Mouse (Mus musculus): ENCODE data around the gene B4galt7. TPM values are rescaled to one million over a fixed set of nuclear protein-coding genes. Genes with fewer than 3 reads are reported as not detected.
A peak's percentile ranks its signal among the peaks of the same experiment; 100 is the strongest.
"Not testable (repeated sequence)": the region's sequence is repeated elsewhere in the genome, so short reads cannot be mapped to it uniquely, and the experiment has no call there.

B4galt7 gene
- 34.0 TPM in 2 replicates for polyA plus RNA-seq (2015; fragmentation: Nextera tagmentation; extraction: Ambion mirVana)

- Histone ChIP-seq H3K27ac (peak within 1 kb of the TSS; percentile 50; the same call in 1 of the 2 replicates), H3K27me3 (no peaks in the 10 kb centered on the region), H3K4me1 (peaks cover 16% of the 10 kb centered on the region), H3K9me3 (no peaks in the 10 kb centered on the region), H3K9ac (peak within 1 kb of the TSS; percentile 67), H3K4me3 (peak within 1 kb of the TSS; percentile 75), H3K36me3 (peaks cover 53% of the 10 kb centered on the region), H3K4me2 (peak within 1 kb of the TSS; percentile 63)
- ATAC-seq (ENCODE audit: insufficient number of reproducible peaks, low FRiP score, low TSS enrichment, low read depth): peak; percentile 82
- 8% methylated on average over 51 of the region's 51 CpGs for WGBS
Measured at GRCm38 (mm10) chr13:55599566-55600540, at the start of gene B4galt7. TSS of gene B4galt7 (plus strand) at chr13:55599896.

- H3K9me3 ChIP-seq: no peaks in the 10 kb centered on the region
- no peak overlapping the region for H3K27ac ChIP-seq
- ATAC-seq (ENCODE audit: insufficient number of reproducible peaks, low FRiP score, low TSS enrichment, low read depth): no peak
- WGBS: 89% methylated on average over 9 of the region's 9 CpGs
- no peak overlapping the region for H3K4me3 ChIP-seq
- H3K36me3 ChIP-seq: peaks cover 55% of the 10 kb centered on the region
- no peak overlapping the region for H3K9ac ChIP-seq
- H3K27me3 ChIP-seq: no peaks in the 10 kb centered on the region
- H3K4me1 ChIP-seq: no peaks in the 10 kb centered on the region
- H3K4me2 ChIP-seq: no peak overlapping the region
Measured at GRCm38 (mm10) chr13:55555921-55556320, 43.8 kb upstream of the B4galt7 start.

GRCm38 (mm10) chr13:55557499-55557898 lies 42.2 kb upstream of the B4galt7 start:
- H3K4me1 ChIP-seq: no peaks in the 10 kb centered on the region

GRCm38 (mm10) chr13:55563266-55563879 lies 36.3 kb upstream of the B4galt7 start:
- H3K36me3 ChIP-seq: peaks cover 14% of the 10 kb centered on the region; the same call in 1 of the 2 replicates
- ATAC-seq (ENCODE audit: insufficient number of reproducible peaks, low FRiP score, low TSS enrichment, low read depth): no peak
- 56% methylated on average over 7 of the region's 7 CpGs for WGBS
- H3K27me3 ChIP-seq: no peaks in the 10 kb centered on the region
- H3K27ac ChIP-seq: no peak overlapping the region
- H3K4me1 ChIP-seq: no peaks in the 10 kb centered on the region; the same call in 1 of the 2 replicates
- no peak overlapping the region for H3K9ac ChIP-seq
- H3K9me3 ChIP-seq: no peaks in the 10 kb centered on the region
- no peak overlapping the region for H3K4me2 ChIP-seq
- no peak overlapping the region for H3K4me3 ChIP-seq

More at GRCm38 (mm10) chr13:55557499-55557898, 42.2 kb upstream of the B4galt7 start:
- H3K9me3 ChIP-seq: no peaks in the 10 kb centered on the region
- H3K36me3 ChIP-seq: peaks cover 40% of the 10 kb centered on the region
- no peak for ATAC-seq (ENCODE audit: insufficient number of reproducible peaks, low FRiP score, low TSS enrichment, low read depth)
- H3K27ac ChIP-seq: no peak overlapping the region
- H3K9ac ChIP-seq: no peak overlapping the region
- 66% methylated on average over 6 of the region's 6 CpGs for WGBS
- no peak overlapping the region for H3K4me3 ChIP-seq
- H3K27me3 ChIP-seq: no peaks in the 10 kb centered on the region
- no peak overlapping the region for H3K4me2 ChIP-seq

GRCm38 (mm10) chr13:55567001-55567400 lies 32.7 kb upstream of the B4galt7 start:
- Histone ChIP-seq H3K4me1 (peaks cover 14% of the 10 kb centered on the region), H3K27ac (no peak overlapping the region), H3K9ac (no peak overlapping the region), H3K36me3 (peaks cover 18% of the 10 kb centered on the region; the same call in 1 of the 2 replicates), H3K9me3 (no peaks in the 10 kb centered on the region), H3K4me2 (no peak overlapping the region), H3K27me3 (no peaks in the 10 kb centered on the region), H3K4me3 (no peak overlapping the region)
- ATAC-seq (ENCODE audit: insufficient number of reproducible peaks, low FRiP score, low TSS enrichment, low read depth): no peak
- WGBS: 88% methylated on average over 6 of the region's 6 CpGs

GRCm38 (mm10) chr13:55567949-55568348 lies 31.7 kb upstream of the B4galt7 start:
- ATAC-seq (ENCODE audit: insufficient number of reproducible peaks, low FRiP score, low TSS enrichment, low read depth): no peak
- H3K4me2 ChIP-seq: no peak overlapping the region
- H3K4me1 ChIP-seq: peaks cover 18% of the 10 kb centered on the region
- WGBS: 84% methylated on average over 2 of the region's 2 CpGs
- no peak overlapping the region for H3K9ac ChIP-seq
- no peaks in the 10 kb centered on the region for H3K27me3 ChIP-seq
- no peak overlapping the region for H3K4me3 ChIP-seq
- no peaks in the 10 kb centered on the region for H3K9me3 ChIP-seq
- no peak overlapping the region for H3K27ac ChIP-seq
- peaks cover 18% of the 10 kb centered on the region; the same call in 1 of the 2 replicates for H3K36me3 ChIP-seq

GRCm38 (mm10) chr13:55568524-55568923 lies 31.2 kb upstream of the B4galt7 start:
- not testable (repeated sequence) for H3K9ac ChIP-seq; H3K9me3 ChIP-seq; H3K27me3 ChIP-seq; H3K4me2 ChIP-seq; ATAC-seq (ENCODE audit: insufficient number of reproducible peaks, low FRiP score, low TSS enrichment, low read depth); H3K4me3 ChIP-seq; H3K27ac ChIP-seq
- H3K4me1 ChIP-seq: peaks cover 18% of the 10 kb centered on the region
- 0 out of 2 replicates have a peak, but pooled peaks cover 16% of the 10 kb centered on the region for H3K36me3 ChIP-seq
- 86% methylated on average over 4 of the region's 4 CpGs for WGBS

GRCm38 (mm10) chr13:55569726-55570285 lies 29.9 kb upstream of the B4galt7 start:
- H3K27ac ChIP-seq: peak overlapping the region; percentile 94
- H3K4me2 ChIP-seq: peak overlapping the region; percentile 86
- peak overlapping the region; percentile 92 for H3K4me3 ChIP-seq
- WGBS: 6% methylated on average over 16 of the region's 16 CpGs
- no peaks in the 10 kb centered on the region for H3K9me3 ChIP-seq
- H3K4me1 ChIP-seq: peaks cover 18% of the 10 kb centered on the region
- no peaks in the 10 kb centered on the region for H3K27me3 ChIP-seq
- ATAC-seq (ENCODE audit: insufficient number of reproducible peaks, low FRiP score, low TSS enrichment, low read depth): no peak
- H3K36me3 ChIP-seq: 0 out of 2 replicates have a peak, but pooled peaks cover 16% of the 10 kb centered on the region
- H3K9ac ChIP-seq: peak overlapping the region; percentile 98

GRCm38 (mm10) chr13:55570286-55570973 lies 29.3 kb upstream of the B4galt7 start:
- under 1% methylated on average over 33 of the region's 47 CpGs for WGBS
- Histone ChIP-seq H3K36me3 (0 out of 2 replicates have a peak, but pooled peaks cover 16% of the 10 kb centered on the region), H3K4me2 (peak overlapping the region; percentile 86), H3K27me3 (no peaks in the 10 kb centered on the region), H3K4me1 (peaks cover 18% of the 10 kb centered on the region), H3K9me3 (no peaks in the 10 kb centered on the region), H3K27ac (peak overlapping the region; percentile 94), H3K9ac (peak overlapping the region; percentile 98), H3K4me3 (peak overlapping the region; percentile 92)
- peak; percentile 74 for ATAC-seq (ENCODE audit: insufficient number of reproducible peaks, low FRiP score, low TSS enrichment, low read depth)

- peak within 1 kb of the TSS; percentile 86 for H3K4me2 ChIP-seq
- H3K9ac ChIP-seq: peak within 1 kb of the TSS; percentile 98
- H3K27me3 ChIP-seq: no peaks in the 10 kb centered on the region
- WGBS: 3% methylated on average over 41 of the region's 47 CpGs
- H3K36me3 ChIP-seq: 0 out of 2 replicates have a peak, but pooled peaks cover 13% of the 10 kb centered on the region
- peak; percentile 88 for ATAC-seq (ENCODE audit: insufficient number of reproducible peaks, low FRiP score, low TSS enrichment, low read depth)
- no peaks in the 10 kb centered on the region for H3K9me3 ChIP-seq
- peaks cover 18% of the 10 kb centered on the region for H3K4me1 ChIP-seq
- peak within 1 kb of the TSS; percentile 94 for H3K27ac ChIP-seq
- H3K4me3 ChIP-seq: peak within 1 kb of the TSS; percentile 92
Measured at GRCm38 (mm10) chr13:55571027-55571751, 28.5 kb upstream of the B4galt7 start, which contains the start of gene Fam193b. TSS of gene Fam193b (minus strand) at chr13:55571120.

All from limb, embryonic 15.5 days (tissue).